Mouse (Mus musculus) lung, adult 18-20 months (tissue): Measurements from ENCODE around the gene Rac2.

Experiments used
- DNase-seq, 2 experiments: peaks; one replicate each; pipeline ENCODE4 v3.0.0; 2022; ENCODE audit warnings: mixed read lengths in 2 of 2

Rac2 gene

GRCm38 (mm10) chr15:78544561-78545001, 28.0 kb downstream of the Rac2 start, which contains the start of gene Sstr3:
Gene Sstr3 (minus strand): TSS chr15:78544685.
- DNase-seq: no peak

- no peak for DNase-seq
Measured at GRCm38 (mm10) chr15:78544041-78544440, 28.5 kb downstream of the Rac2 start.

GRCm38 (mm10) chr15:78542767-78543303, 29.7 kb downstream of the Rac2 start:
- DNase-seq: no peak

- DNase-seq: peak in 1 of 2 experiments; percentile 39
Measured at GRCm38 (mm10) chr15:78542098-78542766, 30.4 kb downstream of the Rac2 start.

GRCm38 (mm10) chr15:78541606-78542005, 31.0 kb downstream of the Rac2 start:
- peak in 1 of 2 experiments; percentile 42 for DNase-seq

GRCm38 (mm10) chr15:78541036-78541435, 31.5 kb downstream of the Rac2 start:
- no peak for DNase-seq

- DNase-seq: no peak
Measured at GRCm38 (mm10) chr15:78535723-78536421, 36.7 kb downstream of the Rac2 start.

GRCm38 (mm10) chr15:78533346-78533835, 39.2 kb downstream of the Rac2 start:
- no peak for DNase-seq

- DNase-seq: peak; percentile 77 to 83
Measured at GRCm38 (mm10) chr15:78532566-78533345, 39.8 kb downstream of the Rac2 start.

- peak; percentile 96 to 98 for DNase-seq
Measured at GRCm38 (mm10) chr15:78531901-78532469, 40.6 kb downstream of the Rac2 start.

GRCm38 (mm10) chr15:78531451-78531720, 41.2 kb downstream of the Rac2 start:
- no peak for DNase-seq

- peak; percentile 56 to 66 for DNase-seq
Measured at GRCm38 (mm10) chr15:78530671-78531450, 41.7 kb downstream of the Rac2 start, which contains the start of gene C1qtnf6. Gene C1qtnf6 (minus strand): TSS chr15:78531416.

GRCm38 (mm10) chr15:78530141-78530540, 42.4 kb downstream of the Rac2 start:
- no peak for DNase-seq

GRCm38 (mm10) chr15:78529428-78529990, 43.1 kb downstream of the Rac2 start:
- DNase-seq: peak; percentile 66 to 69

- DNase-seq: no peak
Measured at GRCm38 (mm10) chr15:78528726-78529411, 43.7 kb downstream of the Rac2 start.

GRCm38 (mm10) chr15:78527973-78528372, 44.6 kb downstream of the Rac2 start:
- DNase-seq: peak in 1 of 2 experiments; percentile 37

GRCm38 (mm10) chr15:78524163-78524562, 48.4 kb downstream of the Rac2 start:
- no peak for DNase-seq

GRCm38 (mm10) chr15:78521892-78522291, 50.7 kb downstream of the Rac2 start:
- no peak for DNase-seq

GRCm38 (mm10) chr15:78521331-78521730, 51.3 kb downstream of the Rac2 start:
- no peak for DNase-seq

- DNase-seq: peak in 1 of 2 experiments; percentile 27
Measured at GRCm38 (mm10) chr15:78520112-78520715, 52.4 kb downstream of the Rac2 start.
